Mouse (Mus musculus): ENCODE results near the gene Tmem120b.

DNA sequence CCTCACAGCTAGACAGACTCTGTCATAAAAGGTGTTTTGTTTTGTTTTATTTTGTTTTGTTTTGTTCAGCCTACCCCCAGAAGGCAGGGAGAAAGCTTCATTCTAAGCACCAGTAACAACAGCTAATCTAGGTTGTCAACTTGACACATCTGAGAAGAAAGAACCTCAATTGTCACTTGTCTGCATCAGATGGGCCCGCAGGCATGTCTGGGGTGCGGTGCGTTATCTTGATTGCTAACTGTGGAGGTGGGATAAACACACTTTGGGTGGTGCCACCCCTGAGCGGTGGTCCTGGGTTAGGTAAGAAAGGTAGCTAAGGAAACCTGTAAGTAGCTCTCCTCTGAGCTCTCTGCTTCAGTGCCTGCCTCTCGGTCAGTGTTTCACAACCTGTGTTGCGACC, 58.8 kb downstream of the Tmem120b start:
- TF ChIP-seq CTCF (IDR thresholded peaks at IDR 0.05; ENCODE audit: low read depth, low read length) (no peak), GATA1 (IDR thresholded peaks at IDR 0.05; ENCODE audit: borderline replicate concordance, low read length) (no peak)

Data from G1E (cell line).